Mouse (Mus musculus) kidney, embryonic 16.5 days (tissue): ENCODE data around the gene Nedd9. TPM values are rescaled to one million over a fixed set of nuclear protein-coding genes. Genes with fewer than 3 reads are reported as not detected.

Experiments used
- ATAC-seq: fragments of 200-750 bp; cut with Nextera tagmentation; 2 replicates; pipeline ENCODE4 v1.8.0; 2017; ENCODE audit warnings: moderate TSS enrichment; ENCODE audit not compliant: low FRiP score, low TSS enrichment
- H3K27ac ChIP-seq: fragments of 300-500 bp; sonication (generic); 2 replicates; pipeline ENCODE4 v1.5.1; 2014; ENCODE audit warnings: low read length
- H3K27me3 ChIP-seq: fragments of 300-500 bp; sonication (generic); 2 replicates; pipeline ENCODE4 v1.6.1; 2014; ENCODE audit warnings: low read length, control low read depth, mixed read lengths; ENCODE audit not compliant: insufficient read depth
- H3K36me3 ChIP-seq: fragments of 300-500 bp; sonication (generic); 2 replicates; pipeline ENCODE4 v1.6.1; 2014; ENCODE audit warnings: low read length, control low read depth, mixed read lengths; ENCODE audit not compliant: insufficient read depth
- H3K4me1 ChIP-seq: fragments of 300-500 bp; sonication (generic); 2 replicates; pipeline ENCODE4 v1.6.1; 2014; ENCODE audit warnings: low read length, control low read depth, mixed read lengths; ENCODE audit not compliant: insufficient read depth
- H3K4me2 ChIP-seq: fragments of 300-500 bp; sonication (generic); replicated peaks from 2 replicates; pipeline ENCODE4 v1.6.1; 2014; ENCODE audit warnings: low read depth, low read length
- H3K4me3 ChIP-seq: fragments of 300-500 bp; sonication (generic); 2 replicates; pipeline ENCODE4 v1.5.1; 2014; ENCODE audit warnings: mild to moderate bottlenecking, low read length
- H3K9ac ChIP-seq: fragments of 300-500 bp; sonication (generic); replicated peaks from 2 replicates; pipeline ENCODE4 v1.6.1; 2014; ENCODE audit warnings: low read length
- H3K9me3 ChIP-seq: fragments of 300-500 bp; sonication (generic); 2 replicates; pipeline ENCODE4 v1.6.1; 2016; ENCODE audit warnings: low read length, control low read depth
- WGBS: fragments of 180-500 bp; shearing (Covaris S2); extraction: QIAGEN DNeasy Blood & Tissue Kit; methylation state at CpG from one replicate; pipeline ENCODE4 v1.1.7; 2014; 5-methylcytosine and 5-hydroxymethylcytosine counted together
- polyA plus RNA-seq: library from polyadenylated mRNA; unstranded; fragments of >200 nt; fragmentation: Nextera tagmentation; extraction: Ambion mirVana; gene quantifications from 2 replicates; pipeline ENCODE4 v1.2.1, GENCODE M21; 2015

Gene Nedd9
- polyA plus RNA-seq, 1 experiment from 2014 or later: 27.9 TPM

DNA sequence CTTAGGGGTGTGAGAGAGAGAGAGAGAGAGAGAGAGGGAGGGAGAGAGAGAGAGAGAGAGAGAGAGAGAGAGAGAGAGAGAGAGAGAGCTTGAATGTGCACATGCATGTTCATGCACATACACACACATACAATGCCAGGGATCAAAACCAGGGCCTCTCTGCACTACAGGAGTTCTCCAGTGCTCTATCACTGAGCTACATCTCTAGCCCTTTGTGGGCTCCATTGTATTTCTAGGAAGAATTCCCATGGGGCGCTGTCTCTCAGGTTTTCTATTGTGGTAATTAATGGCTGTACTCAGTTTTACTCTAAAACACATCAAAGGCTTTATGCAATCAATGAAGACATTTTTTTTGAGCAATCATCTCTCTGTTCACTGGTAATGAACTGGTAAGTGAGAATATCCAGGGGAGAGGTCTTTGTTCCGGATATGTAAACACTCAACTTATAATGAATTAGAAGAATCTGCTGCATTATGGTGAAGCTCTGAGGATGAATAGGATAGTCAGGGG is 11.5 kb upstream of the Nedd9 start:
- Histone ChIP-seq H3K4me1 (0 out of 2 replicates have a peak, but pooled peaks cover 2% of the 10 kb centered on the region), H3K9me3 (no peaks in the 10 kb centered on the region), H3K27me3 (no peaks in the 10 kb centered on the region), H3K4me2 (no peak overlapping the region), H3K27ac (no peak overlapping the region), H3K4me3 (no peak overlapping the region), H3K9ac (no peak overlapping the region), H3K36me3 (no peaks in the 10 kb centered on the region)
- no peak for ATAC-seq
- WGBS: 94% methylated on average over 2 of the region's 2 CpGs

DNA sequence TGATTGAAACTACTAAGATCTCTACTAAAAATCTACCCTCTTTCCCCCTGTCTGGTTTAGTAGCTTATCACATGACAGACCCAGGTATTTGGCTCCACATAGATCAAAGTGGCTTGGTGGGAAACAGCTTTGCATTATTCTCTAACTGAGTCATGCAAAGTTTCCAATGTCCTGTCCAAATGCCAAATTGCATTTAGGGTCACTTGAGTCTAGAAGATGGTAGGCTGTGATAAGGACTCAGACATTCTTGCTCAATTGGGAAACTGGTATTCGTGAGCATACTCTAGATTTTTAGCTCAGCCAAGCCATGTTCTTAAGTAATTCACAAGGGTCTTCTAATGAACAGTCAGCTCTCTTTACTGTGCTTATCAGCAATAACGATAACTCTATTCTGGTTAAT is 7.5 kb upstream of the Nedd9 start:
- WGBS: 77% methylated on average over 2 of the region's 2 CpGs
- no peak for ATAC-seq

DNA sequence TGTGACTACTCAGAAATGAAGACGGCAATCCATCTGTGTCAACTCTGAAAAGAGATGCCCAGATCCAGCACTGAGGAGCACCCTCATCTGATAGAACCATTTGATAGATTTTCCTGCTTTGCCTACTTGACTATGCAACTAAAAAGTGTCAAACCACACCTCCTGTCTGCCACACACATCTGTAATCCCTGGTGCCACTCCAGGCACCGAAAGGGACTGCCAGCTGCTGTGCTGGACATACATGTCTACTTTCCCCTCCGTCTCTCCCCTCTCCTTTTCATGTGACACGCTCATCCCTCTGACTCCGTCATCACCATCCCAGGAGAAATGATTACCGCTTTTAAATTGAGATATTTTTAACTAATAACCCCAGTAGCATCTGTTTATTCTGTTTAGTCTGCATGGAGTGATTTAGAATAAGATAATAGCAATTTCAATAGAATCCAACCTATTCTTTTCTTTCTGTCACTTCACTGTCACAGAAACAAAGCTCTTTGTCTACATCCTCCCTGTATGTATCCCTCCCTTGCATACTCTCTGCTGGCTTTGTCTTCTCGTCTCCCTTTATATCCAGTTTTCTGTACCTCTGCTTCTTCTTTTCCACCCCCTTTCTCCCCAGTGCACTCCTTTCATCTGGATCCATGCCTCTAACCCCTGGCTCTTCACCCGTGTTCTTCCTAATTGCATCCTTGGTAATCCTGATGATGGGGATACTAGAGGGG is 5.0 kb upstream of the Nedd9 start:
- Histone ChIP-seq H3K9me3 (no peaks in the 10 kb centered on the region), H3K4me3 (no peak overlapping the region), H3K27ac (no peak overlapping the region), H3K4me1 (peaks cover 12% of the 10 kb centered on the region), H3K4me2 (no peak overlapping the region), H3K27me3 (no peaks in the 10 kb centered on the region), H3K9ac (no peak overlapping the region), H3K36me3 (no peaks in the 10 kb centered on the region)
- 85% methylated on average over 8 of the region's 8 CpGs for WGBS
- ATAC-seq: no peak

More for the DNA sequence above, 7.5 kb upstream of the Nedd9 start:
- no peak overlapping the region for H3K9ac ChIP-seq
- no peak overlapping the region for H3K4me3 ChIP-seq
- H3K4me1 ChIP-seq: peaks cover 8% of the 10 kb centered on the region
- H3K27ac ChIP-seq: no peak overlapping the region
- H3K36me3 ChIP-seq: no peaks in the 10 kb centered on the region
- no peaks in the 10 kb centered on the region for H3K27me3 ChIP-seq
- H3K4me2 ChIP-seq: no peak overlapping the region
- H3K9me3 ChIP-seq: no peaks in the 10 kb centered on the region

DNA sequence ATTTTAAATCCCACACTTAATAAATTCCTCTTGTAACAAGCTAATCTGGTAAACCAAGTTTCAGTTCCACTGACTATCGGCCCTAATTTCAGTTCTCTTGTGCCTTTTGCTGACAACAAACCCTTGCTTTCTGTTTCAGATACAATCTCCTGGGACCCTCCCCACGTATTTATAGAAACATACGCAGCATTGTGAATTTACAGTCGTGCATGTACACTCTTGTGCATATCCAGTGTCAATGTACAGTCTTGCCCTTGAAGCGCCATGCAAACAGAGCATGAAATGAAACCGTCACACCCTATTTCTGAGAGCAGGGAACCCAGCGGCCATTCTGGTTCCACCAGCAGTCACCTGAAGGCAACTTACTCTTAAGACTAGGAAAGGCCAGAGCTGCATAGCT is 4.4 kb upstream of the Nedd9 start:
- Histone ChIP-seq H3K4me1 (peaks cover 12% of the 10 kb centered on the region), H3K4me3 (no peak overlapping the region), H3K27me3 (no peaks in the 10 kb centered on the region), H3K27ac (no peak overlapping the region), H3K9me3 (no peaks in the 10 kb centered on the region), H3K36me3 (no peaks in the 10 kb centered on the region), H3K4me2 (no peak overlapping the region), H3K9ac (no peak overlapping the region)
- WGBS: 70% methylated on average over 7 of the region's 7 CpGs
- no peak for ATAC-seq

DNA sequence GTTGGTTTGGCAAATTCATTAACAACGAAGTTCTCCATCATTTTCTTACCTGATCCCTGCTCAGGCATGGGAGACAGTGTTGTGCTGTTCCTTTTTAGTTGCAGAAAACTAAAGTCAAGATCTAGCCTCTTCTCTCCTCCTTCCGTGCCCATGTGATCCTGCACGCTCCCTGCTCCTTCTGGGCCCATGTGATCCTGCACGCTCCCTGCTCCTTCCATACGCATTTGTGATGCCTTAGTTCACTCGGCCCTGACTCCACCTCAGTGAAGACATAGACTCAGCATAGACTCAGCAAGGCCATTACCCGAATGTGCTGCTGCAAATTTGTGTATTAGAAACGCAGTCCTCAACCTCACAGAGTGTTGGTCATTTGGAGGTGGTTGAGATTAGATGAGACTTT is 3.1 kb upstream of the Nedd9 start:
- Histone ChIP-seq H3K27ac (no peak overlapping the region), H3K4me1 (peaks cover 12% of the 10 kb centered on the region), H3K27me3 (no peaks in the 10 kb centered on the region), H3K9ac (no peak overlapping the region), H3K9me3 (no peaks in the 10 kb centered on the region), H3K36me3 (no peaks in the 10 kb centered on the region), H3K4me3 (no peak overlapping the region), H3K4me2 (no peak overlapping the region)
- no peak for ATAC-seq
- WGBS: 59% methylated on average over 8 of the region's 8 CpGs

DNA sequence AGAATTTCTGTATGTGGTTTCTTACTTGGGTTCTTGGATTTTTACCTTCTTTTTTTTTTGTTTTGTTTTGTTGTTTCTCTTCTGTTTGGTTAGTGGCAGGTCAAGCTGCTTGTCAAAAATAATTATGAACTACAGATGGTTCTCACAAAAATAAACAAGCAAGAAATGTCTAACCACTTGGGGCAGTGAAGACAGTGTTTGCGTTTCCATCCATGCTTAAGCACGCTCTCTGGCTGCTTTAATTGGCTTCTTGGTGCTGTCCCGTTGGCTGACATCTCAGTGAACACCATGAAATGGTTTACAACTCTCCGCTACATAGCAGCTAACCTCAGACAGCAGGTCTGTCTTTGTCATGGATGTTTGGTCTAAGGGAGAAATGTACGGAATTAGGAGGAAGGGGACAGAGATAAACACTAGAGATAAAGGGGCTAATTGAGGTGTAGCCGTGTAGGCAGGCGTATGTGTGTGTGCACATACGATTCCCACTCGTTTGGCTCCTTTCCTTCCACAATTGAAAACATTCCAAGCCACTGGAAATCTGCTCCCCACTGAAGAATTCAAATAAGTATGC is 2.6 kb upstream of the Nedd9 start:
- Histone ChIP-seq H3K36me3 (no peaks in the 10 kb centered on the region), H3K27me3 (no peaks in the 10 kb centered on the region), H3K4me2 (no peak overlapping the region), H3K9me3 (no peaks in the 10 kb centered on the region), H3K27ac (no peak overlapping the region), H3K9ac (no peak overlapping the region), H3K4me1 (peaks cover 12% of the 10 kb centered on the region), H3K4me3 (no peak overlapping the region)
- ATAC-seq: no peak
- WGBS: 39% methylated on average over 9 of the region's 9 CpGs

DNA sequence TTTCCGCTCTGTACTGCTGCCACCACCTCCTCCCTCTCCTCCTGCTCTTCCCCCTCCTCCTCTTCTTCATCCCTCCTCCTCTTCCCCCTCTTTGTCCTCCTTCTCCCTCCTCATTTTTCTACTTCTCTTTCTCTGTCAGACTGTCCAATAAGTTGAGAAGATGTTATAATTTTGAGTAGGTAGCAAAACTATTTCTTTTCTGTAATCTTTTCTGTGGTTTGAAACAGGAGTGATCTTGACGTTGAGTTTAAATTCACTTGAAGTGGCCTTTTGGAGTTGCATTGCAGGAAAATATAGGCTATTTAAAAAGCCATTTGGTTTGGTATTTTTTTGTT is 214 bp upstream of the Nedd9 start:
- Histone ChIP-seq H3K4me2 (no peak overlapping the region), H3K4me3 (no peak overlapping the region), H3K9me3 (no peaks in the 10 kb centered on the region), H3K9ac (no peak overlapping the region), H3K27me3 (no peaks in the 10 kb centered on the region), H3K4me1 (peaks cover 12% of the 10 kb centered on the region), H3K27ac (no peak overlapping the region), H3K36me3 (no peaks in the 10 kb centered on the region)
- WGBS: 79% methylated on average over 2 of the region's 2 CpGs
- ATAC-seq: no peak

DNA sequence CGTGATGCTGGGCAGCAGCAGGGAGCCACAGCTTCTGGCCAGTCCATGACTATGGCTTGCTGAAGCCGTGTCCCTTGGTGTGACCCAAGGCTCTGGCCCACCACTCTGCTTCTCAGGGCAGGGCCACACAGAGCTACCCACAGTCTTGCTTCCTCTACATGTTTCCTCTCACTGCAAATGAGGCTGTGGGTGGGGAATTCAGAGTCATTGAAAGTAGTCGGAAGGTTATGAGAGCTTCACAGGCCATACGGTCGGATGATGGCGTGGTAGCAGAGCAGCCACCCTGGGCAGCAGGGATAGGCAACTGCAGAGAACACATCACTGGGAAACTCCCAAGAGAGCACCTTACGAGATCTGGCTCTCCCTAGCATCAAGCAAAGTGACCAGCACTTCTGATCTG is 3.2 kb downstream of the Nedd9 start:
- no peaks in the 10 kb centered on the region for H3K27me3 ChIP-seq
- 93% methylated on average over 7 of the region's 7 CpGs for WGBS
- H3K27ac ChIP-seq: no peak overlapping the region
- no peak overlapping the region for H3K4me3 ChIP-seq
- H3K4me2 ChIP-seq: no peak overlapping the region
- H3K36me3 ChIP-seq: no peaks in the 10 kb centered on the region
- no peaks in the 10 kb centered on the region for H3K9me3 ChIP-seq
- no peak overlapping the region for H3K9ac ChIP-seq
- peaks cover 4% of the 10 kb centered on the region; the same call in 1 of the 2 replicates for H3K4me1 ChIP-seq
- ATAC-seq: no peak

DNA sequence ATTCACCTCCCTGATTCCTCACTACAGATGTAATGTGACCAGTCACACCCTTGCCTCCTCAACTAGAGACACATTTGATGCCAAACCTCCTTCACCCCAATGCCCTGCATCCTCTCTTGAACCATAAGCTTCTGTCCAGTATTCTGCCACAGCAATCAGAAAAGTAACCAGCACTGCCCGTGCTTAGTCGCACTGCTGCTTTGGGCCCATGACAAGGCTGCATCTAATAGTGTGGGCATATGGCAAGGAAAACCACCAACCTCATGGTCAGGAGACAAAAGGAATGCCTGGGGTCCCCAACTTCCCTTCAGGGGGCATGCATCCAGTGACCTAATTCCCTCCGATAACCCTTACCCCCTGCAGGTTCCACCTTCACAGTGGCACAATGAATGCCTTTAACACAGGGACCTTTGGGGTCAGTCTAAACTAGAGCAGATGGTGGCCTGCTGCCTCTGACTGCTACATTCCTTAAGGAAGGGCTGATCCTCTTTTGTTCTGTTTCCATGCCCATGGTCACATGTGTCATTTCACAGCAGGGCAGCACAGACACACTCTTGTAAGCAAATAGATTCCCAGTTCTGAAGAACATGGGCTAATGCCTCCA is 4.7 kb downstream of the Nedd9 start:
- no peak overlapping the region for H3K4me3 ChIP-seq
- no peak overlapping the region for H3K9ac ChIP-seq
- H3K36me3 ChIP-seq: no peaks in the 10 kb centered on the region
- H3K27ac ChIP-seq: no peak overlapping the region
- H3K4me2 ChIP-seq: no peak overlapping the region
- no peaks in the 10 kb centered on the region for H3K27me3 ChIP-seq
- H3K9me3 ChIP-seq: no peaks in the 10 kb centered on the region
- WGBS: 88% methylated on average over 3 of the region's 3 CpGs
- H3K4me1 ChIP-seq: no peaks in the 10 kb centered on the region
- no peak for ATAC-seq
